Mouse (Mus musculus) lung, embryonic 14.5 days (tissue): ENCODE measurements at regions not wholly inside any gene's neighbourhood (a gene's known extent, or its start where the extent isn't known, plus 50 kb on each side); places are given as distances from the start of the nearest gene placed in this dataset.

ENCODE experiments used
- ATAC-seq: fragments of 200-750 bp; cut with Nextera tagmentation; 2 replicates; pipeline ENCODE4 v1.8.0; 2017; ENCODE audit warnings: mild to moderate bottlenecking, moderate TSS enrichment, moderate library complexity; ENCODE audit not compliant: insufficient read depth
- DNase-seq: peaks from one replicate; pipeline ENCODE4 v3.0.0-alpha.2; 2015
- H3K27ac ChIP-seq: fragments of 300-500 bp; sonication (generic); 2 replicates; pipeline ENCODE4 v1.5.1; 2014; ENCODE audit warnings: low read depth, mild to moderate bottlenecking, moderate library complexity
- H3K27me3 ChIP-seq: fragments of 300-500 bp; sonication (generic); 2 replicates; pipeline ENCODE4 v1.6.1; 2014; ENCODE audit warnings: low read length, control low read depth; ENCODE audit not compliant: insufficient read depth
- H3K36me3 ChIP-seq: fragments of 300-500 bp; sonication (generic); 2 replicates; pipeline ENCODE4 v1.6.1; 2014; ENCODE audit warnings: control low read depth; ENCODE audit not compliant: insufficient read depth
- H3K4me1 ChIP-seq: fragments of 300-500 bp; sonication (generic); 2 replicates; pipeline ENCODE4 v1.6.1; 2014; ENCODE audit warnings: antibody characterized with exemption, control low read depth; ENCODE audit not compliant: insufficient read depth
- H3K4me2 ChIP-seq: fragments of 300-500 bp; sonication (generic); 2 replicates; pipeline ENCODE4 v1.6.1; 2014; ENCODE audit warnings: mild to moderate bottlenecking
- H3K4me3 ChIP-seq: fragments of 300-500 bp; sonication (generic); 2 replicates; pipeline ENCODE4 v1.5.1; 2014; ENCODE audit warnings: low read depth, low read length
- H3K9ac ChIP-seq: fragments of 300-500 bp; sonication (generic); 2 replicates; pipeline ENCODE4 v1.6.1; 2014
- H3K9me3 ChIP-seq: fragments of 300-500 bp; sonication (generic); 2 replicates; pipeline ENCODE4 v1.6.1; 2016; ENCODE audit warnings: low read depth, low read length, control low read depth
- CTCF ChIP-seq: IDR thresholded peaks from 2 replicates; pipeline ENCODE4 v1.5.1; 2016; ENCODE audit warnings: antibody characterized with exemption, low read depth
- WGBS: fragments of 180-500 bp; shearing (Covaris S2); extraction: QIAGEN DNeasy Blood & Tissue Kit; methylation state at CpG from one replicate; pipeline ENCODE4 v1.1.7; 2014; 5-methylcytosine and 5-hydroxymethylcytosine counted together

GRCm38 (mm10) chr6:41188910-41189309 is 113.2 kb upstream of the Try4 start:
- Histone ChIP-seq H3K4me1 (no peaks in the 10 kb centered on the region), H3K4me3 (no peak overlapping the region), H3K9me3 (no peaks in the 10 kb centered on the region), H3K36me3 (no peaks in the 10 kb centered on the region), H3K9ac (no peak overlapping the region), H3K27me3 (no peaks in the 10 kb centered on the region), H3K4me2 (no peak overlapping the region), H3K27ac (no peak overlapping the region)
- WGBS = 69% methylated on average over 2 of the region's 2 CpGs
- no peak for TF ChIP-seq CTCF
- DNase-seq (no peak), ATAC-seq (no peak)

DNA sequence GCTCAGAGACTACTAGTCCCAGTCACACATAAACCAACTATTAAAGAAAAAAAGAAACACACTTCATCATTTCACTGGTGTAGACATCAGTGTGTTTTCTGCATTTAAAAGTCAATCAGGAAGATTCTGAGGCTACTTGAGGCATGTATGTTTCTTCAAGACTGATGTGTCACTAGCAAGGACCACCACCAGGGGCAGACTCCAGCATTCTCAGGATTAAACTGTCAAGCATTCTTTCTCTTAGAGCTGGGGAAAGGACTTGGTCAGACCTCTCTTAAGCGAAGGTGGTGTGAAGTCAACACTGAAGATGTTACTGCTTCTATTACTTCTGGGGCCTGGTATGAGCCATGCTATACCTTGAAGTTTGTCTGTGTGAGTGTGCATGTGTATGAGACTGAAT is 114.1 kb upstream of the Try4 start:
- Histone ChIP-seq H3K27me3 (no peaks in the 10 kb centered on the region), H3K9me3 (no peaks in the 10 kb centered on the region), H3K4me1 (no peaks in the 10 kb centered on the region), H3K36me3 (no peaks in the 10 kb centered on the region), H3K4me2 (no peak overlapping the region), H3K4me3 (no peak overlapping the region), H3K27ac (no peak overlapping the region), H3K9ac (no peak overlapping the region)
- ATAC-seq (no peak), DNase-seq (no peak)
- WGBS = 67% methylated on average over 1 of the region's 1 CpGs
- no peak for TF ChIP-seq CTCF

GRCm38 (mm10) chr6:41178896-41179295 is 123.2 kb upstream of the Try4 start:
- no peak overlapping the region for H3K4me3 ChIP-seq
- no peak overlapping the region for H3K9ac ChIP-seq
- no peak for TF ChIP-seq CTCF
- ATAC-seq (no peak), DNase-seq (no peak)
- no peaks in the 10 kb centered on the region for H3K4me1 ChIP-seq
- 71% methylated on average over 7 of the region's 7 CpGs for WGBS
- no peaks in the 10 kb centered on the region for H3K36me3 ChIP-seq
- no peaks in the 10 kb centered on the region for H3K27me3 ChIP-seq
- no peaks in the 10 kb centered on the region for H3K9me3 ChIP-seq
- H3K4me2 ChIP-seq = no peak overlapping the region
- no peak overlapping the region for H3K27ac ChIP-seq

GRCm38 (mm10) chr6:41178019-41178418 is 124.0 kb upstream of the Try4 start:
- no peaks in the 10 kb centered on the region for H3K36me3 ChIP-seq
- DNase-seq (no peak), ATAC-seq (no peak)
- WGBS = 72% methylated on average over 2 of the region's 2 CpGs
- H3K27me3 ChIP-seq = no peaks in the 10 kb centered on the region
- H3K9ac ChIP-seq = no peak overlapping the region
- no peak for TF ChIP-seq CTCF
- H3K4me1 ChIP-seq = no peaks in the 10 kb centered on the region
- no peaks in the 10 kb centered on the region for H3K9me3 ChIP-seq
- H3K4me3 ChIP-seq = no peak overlapping the region
- H3K4me2 ChIP-seq = no peak overlapping the region
- no peak overlapping the region for H3K27ac ChIP-seq

- Histone ChIP-seq H3K27me3 (no peaks in the 10 kb centered on the region), H3K9me3 (no peaks in the 10 kb centered on the region), H3K4me2 (no peak overlapping the region), H3K4me3 (no peak overlapping the region), H3K36me3 (no peaks in the 10 kb centered on the region), H3K27ac (no peak overlapping the region), H3K4me1 (no peaks in the 10 kb centered on the region), H3K9ac (no peak overlapping the region)
- TF ChIP-seq CTCF = no peak
- WGBS = 83% methylated on average over 3 of the region's 3 CpGs
- ATAC-seq = no peak
- no peak for DNase-seq
Observed at GRCm38 (mm10) chr6:41177152-41177551, 124.9 kb upstream of the Try4 start.

DNA sequence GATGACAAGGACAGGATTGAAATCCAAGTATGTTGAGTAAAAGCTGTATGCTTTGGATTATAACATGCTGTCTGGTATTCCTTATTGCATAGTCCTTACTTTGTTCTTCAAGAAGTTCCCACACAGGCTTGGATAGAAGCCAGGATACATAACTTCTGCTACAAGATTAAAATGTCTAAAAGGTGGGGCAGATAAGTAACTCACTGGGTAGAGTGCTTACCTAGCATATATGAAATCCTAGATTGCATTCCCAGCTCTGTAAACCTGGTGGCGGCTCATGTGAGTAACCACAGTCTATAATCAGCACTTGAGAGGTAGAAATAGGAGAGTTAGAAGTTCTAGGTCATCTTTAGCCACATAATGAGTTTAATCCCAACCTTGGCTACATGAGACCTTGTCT is 126.0 kb upstream of the Try4 start:
- Histone ChIP-seq H3K9ac (no peak overlapping the region), H3K27me3 (no peaks in the 10 kb centered on the region), H3K9me3 (no peaks in the 10 kb centered on the region), H3K27ac (no peak overlapping the region), H3K4me2 (no peak overlapping the region), H3K4me3 (no peak overlapping the region), H3K36me3 (no peaks in the 10 kb centered on the region), H3K4me1 (no peaks in the 10 kb centered on the region)
- no peak for DNase-seq
- WGBS = 63% methylated on average over 1 of the region's 1 CpGs
- TF ChIP-seq CTCF = no peak
- ATAC-seq = no peak

DNA sequence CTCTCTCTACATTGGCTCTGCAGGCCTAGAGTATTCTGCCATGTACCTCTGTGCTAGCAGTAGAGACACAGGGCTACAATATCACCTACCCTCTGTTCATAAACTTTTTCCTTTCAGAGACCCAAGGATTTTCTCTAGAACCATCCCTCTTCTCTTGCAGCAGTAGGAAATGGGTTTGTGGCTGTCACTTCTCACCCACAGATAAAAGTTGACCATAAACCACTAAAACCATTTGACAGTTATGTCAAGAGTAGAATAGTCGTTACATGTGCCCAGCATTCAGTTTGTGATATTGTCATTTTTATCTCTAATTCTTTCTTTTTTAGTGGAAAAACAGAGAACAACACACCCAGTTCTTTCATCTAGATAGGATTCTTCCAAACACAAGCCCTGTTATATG is 128.2 kb upstream of the 2210010C04Rik start:
- H3K27me3 ChIP-seq = no peaks in the 10 kb centered on the region
- no peak for ATAC-seq

DNA sequence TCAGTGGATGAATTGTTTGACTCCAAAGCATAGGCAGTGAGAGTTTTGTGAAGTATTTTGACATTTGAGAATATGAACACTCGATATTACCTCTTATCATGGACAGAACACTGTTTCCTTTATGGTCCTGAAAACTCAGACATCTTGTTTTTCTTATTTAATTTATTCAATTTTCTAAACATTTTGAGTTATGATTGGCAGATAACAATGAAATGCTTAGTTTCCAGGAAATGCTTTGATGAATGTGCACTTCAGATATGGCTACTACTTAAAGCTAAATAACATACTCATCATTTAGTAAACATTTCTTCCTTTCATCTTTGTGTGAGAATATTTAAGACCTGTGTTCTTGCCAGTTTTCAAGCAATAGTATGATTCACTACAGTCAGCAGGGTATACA is 126.4 kb upstream of the 2210010C04Rik start:
- WGBS = 51% methylated on average over 1 of the region's 1 CpGs
- Histone ChIP-seq H3K27me3 (no peaks in the 10 kb centered on the region), H3K4me3 (no peak overlapping the region), H3K4me2 (no peak overlapping the region), H3K9ac (no peak overlapping the region), H3K36me3 (no peaks in the 10 kb centered on the region), H3K27ac (no peak overlapping the region), H3K4me1 (no peaks in the 10 kb centered on the region), H3K9me3 (no peaks in the 10 kb centered on the region)
- ATAC-seq (no peak), DNase-seq (no peak)
- TF ChIP-seq CTCF = no peak

More for the DNA sequence above, 128.2 kb upstream of the 2210010C04Rik start:
- H3K4me2 ChIP-seq = no peak overlapping the region
- H3K9me3 ChIP-seq = no peaks in the 10 kb centered on the region
- TF ChIP-seq CTCF = no peak
- H3K4me3 ChIP-seq = no peak overlapping the region
- no peaks in the 10 kb centered on the region for H3K4me1 ChIP-seq
- DNase-seq = no peak
- no peak overlapping the region for H3K9ac ChIP-seq
- H3K27ac ChIP-seq = no peak overlapping the region
- H3K36me3 ChIP-seq = no peaks in the 10 kb centered on the region
- WGBS = 57% methylated on average over 1 of the region's 1 CpGs
